Mouse (Mus musculus) left cerebral cortex, postnatal 10 days (tissue): Measurements from ENCODE around the gene Ppm1h. TPM values are rescaled to one million over a fixed set of nuclear protein-coding genes. Genes with fewer than 3 reads are reported as not detected.
A peak's percentile ranks its signal among the peaks of the same experiment; 100 is the strongest.
"Not testable (repeated sequence)": the region's sequence is repeated elsewhere in the genome, so short reads cannot be mapped to it uniquely, and the experiment has no call there.

ENCODE experiments used
- DNase-seq, 2 experiments: peaks; one replicate each; pipeline ENCODE4 v3.0.0; 2021 to 2022; ENCODE audit warnings: low spot score in 2 of 2, mixed read lengths in 1 of 2; ENCODE audit errors: extremely low spot score in 1 of 2
- intact Hi-C: fragments of 180-260 bp; cut with DNase I; formaldehyde crosslinking; loops from one replicate; pipeline ENCODE4 v1.15.1; 2025
- total RNA-seq, 2 experiments: library from RNA; stranded (reverse); gene quantifications; 2 replicates each; pipeline ENCODE4 v1.2.3; 2021

Ppm1h gene
- total RNA-seq, 2 experiments from 2014 or later = 77.5 to 82.7 TPM

DNA sequence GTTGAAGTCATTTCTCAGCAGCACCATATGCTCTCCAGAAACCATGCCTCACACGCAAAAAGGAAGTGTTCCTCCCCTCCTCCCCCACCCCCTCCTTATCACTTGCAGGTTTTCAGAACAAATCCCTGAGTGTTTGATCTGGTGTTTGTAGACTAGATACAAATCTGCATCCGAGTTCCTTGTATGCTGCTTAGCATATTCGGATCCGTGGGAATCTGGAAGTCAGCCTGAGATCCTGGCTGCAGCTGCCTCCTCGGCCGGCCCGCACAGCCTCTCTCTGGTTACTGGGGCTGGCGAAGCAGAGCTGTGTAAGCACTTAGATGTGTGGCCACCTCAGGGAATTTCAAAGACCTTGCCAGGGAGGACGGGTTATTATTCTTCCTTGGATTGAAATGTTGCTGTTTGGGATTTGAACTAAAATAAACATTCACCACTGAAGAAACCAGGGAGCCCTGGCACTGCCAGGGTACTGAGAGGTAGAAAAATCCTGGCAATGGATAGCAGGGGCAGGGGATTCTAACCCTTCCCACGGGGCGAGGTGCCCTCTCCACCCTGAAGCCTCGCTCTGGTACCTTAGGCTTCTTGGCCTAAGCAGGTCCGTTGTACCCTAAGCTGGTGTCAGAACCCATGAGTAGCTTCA lies 252.8 kb downstream of the Ppm1h start:
- intact Hi-C loops = loop anchor here (5.0 kb wide), 1 partner anchor 51 kb away; no protein-coding TSS in a partner anchor
- peak; percentile 67 to 84 for DNase-seq

DNA sequence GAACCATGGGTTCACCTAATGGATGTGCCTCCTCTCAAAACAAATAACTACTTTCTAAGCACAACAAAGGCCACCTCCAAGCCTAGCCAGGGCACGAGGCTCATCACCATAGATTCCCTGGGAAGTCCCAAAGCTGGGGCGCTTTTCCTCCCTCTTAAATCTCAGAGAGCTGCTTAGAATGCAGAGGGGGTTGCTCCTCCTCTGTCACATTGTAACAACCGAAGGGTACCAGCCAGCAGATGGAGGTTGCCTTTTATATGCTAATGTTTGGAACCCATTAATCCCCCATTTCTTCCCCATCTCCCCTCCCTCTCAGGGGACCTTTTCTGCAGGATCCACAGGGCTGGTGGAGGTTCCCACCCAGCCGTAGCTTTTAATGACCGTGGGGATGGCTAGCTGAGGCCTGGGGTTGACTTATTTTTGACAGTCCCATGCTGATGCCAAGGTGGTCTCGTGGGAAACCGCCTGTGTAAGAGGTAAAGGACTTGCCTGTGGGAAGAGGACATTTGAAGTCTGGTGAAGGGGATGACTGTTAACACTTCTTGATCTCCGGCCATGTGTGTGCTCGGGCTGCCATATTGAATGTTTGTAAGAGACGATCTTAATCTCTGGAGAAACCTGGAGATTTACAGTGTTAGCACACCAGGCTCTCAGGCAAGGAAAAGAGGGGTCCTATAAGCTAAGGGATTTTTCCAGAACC lies 253.4 kb downstream of the Ppm1h start:
- intact Hi-C loops = loop anchor here (5.0 kb wide), 1 partner anchor 50 kb away; no protein-coding TSS in a partner anchor
- no peak for DNase-seq

DNA sequence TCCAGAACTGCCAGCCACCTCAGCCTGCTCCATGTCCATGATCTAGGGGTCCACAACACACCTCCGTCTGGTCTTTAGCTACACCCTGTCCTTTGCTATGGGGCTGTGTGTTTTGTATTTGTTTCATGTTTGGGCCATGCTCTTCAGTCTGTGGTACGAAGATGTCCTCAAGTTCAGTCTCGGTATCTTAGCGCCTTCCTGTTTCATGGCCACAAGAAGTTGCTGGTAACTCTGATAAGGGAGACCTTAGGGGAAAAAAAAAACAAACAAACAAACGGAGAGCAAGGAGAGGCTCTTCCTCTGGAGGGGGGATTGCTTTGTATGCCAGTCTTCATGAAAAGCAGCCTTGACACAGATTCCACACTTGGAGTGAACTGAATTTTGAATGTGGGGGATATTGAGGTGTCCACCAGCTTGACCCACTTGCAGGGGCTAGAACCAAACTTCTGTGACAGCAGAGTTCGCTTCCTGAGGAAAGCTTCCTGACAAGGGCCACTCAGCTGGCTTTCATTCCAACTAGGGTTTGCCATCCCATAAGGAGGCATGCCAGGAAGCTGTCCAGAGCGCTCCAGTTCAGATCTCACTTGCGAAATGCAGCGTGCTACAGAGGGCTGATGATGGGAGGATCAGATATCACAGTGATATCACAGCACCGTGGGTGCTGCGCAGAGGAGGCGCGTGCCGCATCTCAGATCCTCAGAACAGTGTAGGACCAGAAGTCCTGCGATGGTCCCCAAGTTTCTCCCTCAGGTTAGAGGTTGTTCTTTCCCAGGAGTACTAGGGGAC lies 254.7 kb downstream of the Ppm1h start:
- DNase-seq = no peak
- intact Hi-C loops = loop anchor here (5.0 kb wide), 1 partner anchor 49 kb away; no protein-coding TSS in a partner anchor

DNA sequence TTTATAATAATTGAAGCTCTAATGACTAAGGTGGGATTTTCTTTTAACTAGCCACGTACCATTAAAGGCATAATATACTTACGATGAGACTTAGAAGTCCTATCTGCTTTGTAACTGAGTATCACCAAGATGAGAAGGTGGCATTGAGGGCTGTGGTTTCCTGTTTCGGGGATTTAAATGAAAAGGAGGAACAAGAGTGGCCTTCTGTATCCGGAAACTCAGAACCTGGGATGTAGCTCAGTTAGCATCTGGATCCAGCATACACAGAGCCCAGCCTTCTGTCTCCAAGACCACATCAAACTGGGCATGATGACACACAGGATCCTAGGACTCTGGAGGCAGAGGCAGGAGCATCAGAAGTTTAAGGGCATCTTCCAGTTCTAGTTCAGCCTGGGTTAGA lies 256.8 kb downstream of the Ppm1h start:
- DNase-seq, intact Hi-C loops: not testable (repeated sequence)

DNA sequence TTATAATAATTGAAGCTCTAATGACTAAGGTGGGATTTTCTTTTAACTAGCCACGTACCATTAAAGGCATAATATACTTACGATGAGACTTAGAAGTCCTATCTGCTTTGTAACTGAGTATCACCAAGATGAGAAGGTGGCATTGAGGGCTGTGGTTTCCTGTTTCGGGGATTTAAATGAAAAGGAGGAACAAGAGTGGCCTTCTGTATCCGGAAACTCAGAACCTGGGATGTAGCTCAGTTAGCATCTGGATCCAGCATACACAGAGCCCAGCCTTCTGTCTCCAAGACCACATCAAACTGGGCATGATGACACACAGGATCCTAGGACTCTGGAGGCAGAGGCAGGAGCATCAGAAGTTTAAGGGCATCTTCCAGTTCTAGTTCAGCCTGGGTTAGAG lies 258.8 kb downstream of the Ppm1h start:
- DNase-seq, intact Hi-C loops: not testable (repeated sequence)

DNA sequence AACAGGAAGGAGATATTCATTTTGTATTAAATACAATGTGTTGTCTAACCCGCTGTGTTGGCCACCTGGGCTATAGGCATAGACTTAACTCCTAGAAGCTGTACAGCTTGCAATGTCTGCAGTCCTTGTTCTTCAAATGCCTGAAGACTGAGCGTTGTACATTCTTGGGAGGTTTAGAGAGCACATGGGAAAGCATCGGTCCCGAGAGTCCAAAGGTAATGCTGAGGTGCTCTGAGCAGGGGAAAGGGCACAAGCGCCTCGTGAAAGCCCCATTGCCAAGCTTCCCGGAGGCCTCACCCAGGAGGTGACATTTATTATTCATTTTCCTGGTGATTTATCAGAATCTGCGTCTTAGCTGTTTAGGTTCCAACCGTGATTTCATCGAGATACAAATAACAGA lies 261.0 kb downstream of the Ppm1h start:
- intact Hi-C loops = no loop called here
- DNase-seq = no peak

DNA sequence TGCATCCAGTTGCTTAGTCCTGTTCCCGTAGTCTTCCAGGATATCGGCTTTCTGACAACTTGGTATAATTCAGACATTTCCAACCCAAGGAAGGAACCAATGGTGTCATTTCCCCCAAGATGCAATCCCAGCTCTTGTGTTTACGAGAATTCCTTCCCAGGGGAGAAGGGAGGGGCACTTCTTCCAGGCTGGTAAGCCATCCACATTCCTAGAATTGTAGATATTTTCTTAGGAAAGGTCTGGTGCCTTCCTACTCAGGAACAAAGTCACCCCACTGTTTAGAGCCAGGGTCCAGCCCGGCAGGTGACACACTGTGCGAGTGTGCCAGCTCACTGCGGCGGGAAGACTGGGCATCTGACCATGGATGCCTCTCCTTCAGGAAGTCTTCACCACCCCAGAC lies 264.2 kb downstream of the Ppm1h start:
- no peak for DNase-seq
- intact Hi-C loops = no loop called here

DNA sequence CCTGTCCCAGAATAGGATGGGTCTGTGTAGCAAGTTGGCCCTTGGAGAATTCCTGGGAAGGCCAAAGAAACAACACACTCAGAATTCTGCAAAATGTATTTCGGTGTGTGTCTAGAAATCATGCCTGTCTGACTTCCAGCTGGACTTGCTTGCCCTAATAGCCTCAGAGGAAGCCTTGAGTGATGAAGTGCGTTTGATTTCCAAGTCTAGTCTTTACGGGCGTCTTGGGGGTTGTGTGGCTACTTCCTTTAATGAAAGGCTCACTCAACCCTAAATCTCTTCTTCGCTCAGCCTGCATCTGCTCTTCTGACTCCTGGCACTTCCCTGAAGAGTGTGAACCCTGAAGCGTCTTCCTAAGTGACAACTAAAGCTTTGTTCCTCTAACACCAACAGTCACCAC lies 265.3 kb downstream of the Ppm1h start:
- DNase-seq = no peak
- intact Hi-C loops = no loop called here

DNA sequence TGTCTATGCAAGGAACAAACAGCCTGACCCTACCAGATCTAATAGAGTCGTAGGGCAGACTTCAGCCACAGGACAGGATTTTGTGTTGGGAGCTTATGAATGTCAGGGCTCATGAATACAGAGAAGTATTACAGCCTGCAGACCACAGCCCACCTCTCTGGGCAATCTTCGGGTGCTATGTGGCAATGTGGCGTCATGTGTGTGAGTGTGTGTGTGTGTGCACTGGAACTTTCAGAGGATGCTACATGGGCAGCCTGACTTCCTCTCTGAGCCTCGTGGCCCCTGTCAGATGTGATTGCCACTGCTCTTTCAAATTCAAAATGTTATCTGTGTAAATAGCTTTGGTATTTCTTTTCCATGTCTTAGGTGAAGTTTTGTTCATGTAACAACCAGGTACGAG lies 266.3 kb downstream of the Ppm1h start:
- no peak for DNase-seq

DNA sequence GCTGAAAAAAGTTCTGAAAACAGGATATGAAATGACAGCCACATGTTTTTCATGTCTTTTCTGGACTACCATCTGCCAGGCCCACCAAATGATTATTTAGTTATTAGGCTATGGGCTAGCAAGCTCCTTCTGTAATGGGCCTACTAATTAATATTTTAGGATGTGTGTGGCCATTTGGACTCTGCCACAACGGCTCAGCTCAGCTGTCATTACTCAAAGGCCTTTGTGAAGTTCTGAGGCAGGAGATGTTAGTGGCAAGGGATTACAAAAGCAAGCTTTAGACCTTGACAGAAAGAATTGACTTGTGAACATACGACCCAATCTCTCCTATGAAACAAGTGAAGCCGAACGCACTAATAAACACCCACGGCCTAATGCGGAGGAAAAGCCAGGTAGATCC lies 272.4 kb downstream of the Ppm1h start:
- intact Hi-C loops = no loop called here
- DNase-seq = no peak

More for the DNA sequence above, 266.3 kb downstream of the Ppm1h start:
- intact Hi-C loops = no loop called here

DNA sequence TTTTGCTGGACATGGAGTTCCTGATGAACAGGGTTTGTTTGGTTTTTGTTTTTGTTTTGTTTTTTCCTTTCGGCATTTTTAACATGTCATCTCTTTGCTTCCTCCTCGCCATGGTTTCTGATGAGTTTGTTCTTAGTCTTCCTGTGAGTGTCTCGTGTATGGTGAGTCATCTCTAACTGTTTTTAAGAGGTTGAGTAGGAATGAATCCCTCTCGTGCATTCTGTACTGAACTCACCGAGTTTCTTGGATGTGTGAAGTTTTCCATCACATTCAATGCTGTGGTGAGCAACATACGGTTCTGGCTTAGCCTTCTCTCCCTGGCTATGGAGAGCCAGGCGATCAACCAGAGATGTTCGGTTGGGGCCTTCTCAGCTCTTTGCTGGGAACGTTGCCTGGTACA lies 275.0 kb downstream of the Ppm1h start:
- intact Hi-C loops = no loop called here
- no peak for DNase-seq

DNA sequence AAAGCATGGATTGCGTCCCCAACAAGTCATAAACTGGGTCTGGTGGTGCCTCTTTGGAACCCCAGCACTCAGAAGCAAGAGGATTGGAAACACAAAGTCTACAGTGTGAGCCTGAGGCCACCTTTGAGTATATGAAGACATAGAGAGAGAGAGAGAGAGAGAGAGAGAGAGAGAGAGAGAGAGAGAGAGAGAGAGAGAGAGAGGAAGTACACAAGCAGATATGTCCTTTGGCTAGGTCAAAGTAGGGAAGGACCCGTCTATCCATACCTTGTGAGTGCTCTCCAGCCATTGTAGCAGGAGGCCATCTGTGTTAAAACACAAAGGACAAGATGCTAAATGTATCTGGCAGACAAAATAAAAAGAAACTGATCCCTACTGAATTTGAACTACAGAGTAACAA lies 279.4 kb downstream of the Ppm1h start:
- DNase-seq = no peak
- intact Hi-C loops = no loop called here

DNA sequence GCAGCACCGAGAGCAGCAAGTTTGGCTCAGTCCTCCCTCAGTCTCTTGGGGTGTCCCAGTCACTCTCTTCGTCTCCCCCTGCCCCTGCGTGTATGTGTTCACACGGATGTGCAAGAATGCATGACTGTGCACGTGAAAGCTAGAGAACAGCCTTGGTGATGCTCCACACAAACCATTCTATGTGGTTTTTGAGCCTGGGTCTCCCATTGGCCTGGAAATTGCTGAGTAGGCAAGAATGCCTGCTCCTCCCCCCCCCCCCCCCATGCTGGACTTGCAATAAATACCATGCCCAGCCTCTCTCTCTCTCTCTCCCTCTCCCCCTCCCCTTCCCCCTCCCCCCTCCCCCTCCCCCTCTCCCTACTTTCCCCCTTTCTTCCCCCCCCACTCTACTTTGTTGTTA lies 280.1 kb downstream of the Ppm1h start:
- DNase-seq = no peak
- intact Hi-C loops = no loop called here

DNA sequence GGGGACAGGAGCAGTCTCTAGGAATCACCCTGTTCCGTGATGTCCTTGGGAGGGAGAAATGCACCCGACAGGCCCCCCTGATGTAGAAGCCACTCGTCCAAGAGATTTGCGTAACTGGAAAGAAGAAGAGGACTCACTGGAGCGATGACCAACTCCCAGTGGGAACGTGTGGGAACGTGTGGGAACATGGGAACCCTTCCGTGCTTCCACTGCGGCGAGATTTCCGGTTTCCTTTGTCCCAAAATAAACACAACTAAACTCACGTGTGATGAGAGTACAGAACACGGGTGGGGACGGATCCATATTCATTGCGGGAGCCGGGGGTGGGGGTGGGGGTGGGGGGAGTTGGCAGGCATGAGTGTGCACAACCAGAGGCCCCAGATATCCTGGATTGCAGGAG lies 281.7 kb downstream of the Ppm1h start:
- intact Hi-C loops = no loop called here
- DNase-seq = peak in 1 of 2 experiments; percentile 40

DNA sequence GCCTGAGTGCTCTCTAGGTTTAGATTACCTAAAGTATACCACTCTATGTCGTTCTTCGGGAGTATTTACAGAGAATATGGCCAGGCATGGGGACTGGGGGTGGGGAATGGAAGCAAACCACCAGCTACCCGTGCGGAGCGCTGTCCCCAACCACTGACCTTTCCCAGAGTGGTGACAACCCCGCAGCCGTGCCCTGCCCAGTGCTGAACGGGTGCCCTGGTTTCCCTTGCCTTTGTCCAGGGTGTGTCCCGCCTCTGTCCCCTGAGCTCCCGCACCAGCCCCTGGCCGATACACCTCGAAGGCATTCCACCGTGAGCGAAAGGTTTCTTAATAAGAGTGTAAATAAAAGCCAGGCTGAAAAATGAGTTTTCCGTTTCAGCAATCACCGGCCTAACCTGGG lies 282.2 kb downstream of the Ppm1h start:
- DNase-seq = peak in 1 of 2 experiments; percentile 29
- intact Hi-C loops = no loop called here

DNA sequence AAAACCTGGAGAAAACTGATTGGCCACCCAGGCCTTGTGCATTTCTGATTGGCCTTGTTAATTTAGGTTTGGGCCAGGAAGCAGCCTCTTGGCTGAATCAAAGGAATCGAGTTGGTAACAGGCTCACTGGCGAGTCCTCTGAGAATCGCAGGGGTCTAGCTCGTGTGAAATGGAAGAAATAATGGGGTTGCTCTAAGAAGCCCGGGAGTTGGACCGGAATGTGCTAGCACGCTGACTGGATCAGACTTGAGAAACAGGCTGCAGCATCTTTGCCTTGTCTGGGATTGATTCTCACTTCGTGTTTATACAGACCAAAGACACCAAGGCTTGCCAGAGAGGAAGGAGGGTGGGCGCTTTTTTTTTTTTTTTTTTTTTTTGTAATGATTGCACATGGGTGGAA lies 282.9 kb downstream of the Ppm1h start:
- intact Hi-C loops = no loop called here
- peak in 1 of 2 experiments; percentile 33 for DNase-seq

DNA sequence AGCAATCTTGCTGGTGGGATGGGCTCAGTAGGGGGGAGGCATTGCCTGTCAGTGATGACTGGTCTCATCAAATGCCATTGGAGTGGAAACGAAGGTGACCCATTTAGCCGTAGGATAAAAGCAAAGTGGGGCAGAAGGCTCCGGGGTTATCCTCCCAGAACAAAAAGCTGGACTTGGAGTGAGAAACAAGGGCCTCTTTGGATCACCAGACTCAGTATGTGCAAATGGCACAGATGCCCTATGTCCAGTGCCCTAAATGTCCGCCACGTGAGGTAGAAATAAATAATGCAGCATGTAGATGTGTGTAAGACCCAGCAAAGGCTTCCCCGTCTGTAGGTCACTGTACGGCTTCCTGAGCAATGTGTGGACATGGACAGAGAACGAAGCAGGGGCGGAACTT lies 284.1 kb downstream of the Ppm1h start:
- intact Hi-C loops = no loop called here
- no peak for DNase-seq

DNA sequence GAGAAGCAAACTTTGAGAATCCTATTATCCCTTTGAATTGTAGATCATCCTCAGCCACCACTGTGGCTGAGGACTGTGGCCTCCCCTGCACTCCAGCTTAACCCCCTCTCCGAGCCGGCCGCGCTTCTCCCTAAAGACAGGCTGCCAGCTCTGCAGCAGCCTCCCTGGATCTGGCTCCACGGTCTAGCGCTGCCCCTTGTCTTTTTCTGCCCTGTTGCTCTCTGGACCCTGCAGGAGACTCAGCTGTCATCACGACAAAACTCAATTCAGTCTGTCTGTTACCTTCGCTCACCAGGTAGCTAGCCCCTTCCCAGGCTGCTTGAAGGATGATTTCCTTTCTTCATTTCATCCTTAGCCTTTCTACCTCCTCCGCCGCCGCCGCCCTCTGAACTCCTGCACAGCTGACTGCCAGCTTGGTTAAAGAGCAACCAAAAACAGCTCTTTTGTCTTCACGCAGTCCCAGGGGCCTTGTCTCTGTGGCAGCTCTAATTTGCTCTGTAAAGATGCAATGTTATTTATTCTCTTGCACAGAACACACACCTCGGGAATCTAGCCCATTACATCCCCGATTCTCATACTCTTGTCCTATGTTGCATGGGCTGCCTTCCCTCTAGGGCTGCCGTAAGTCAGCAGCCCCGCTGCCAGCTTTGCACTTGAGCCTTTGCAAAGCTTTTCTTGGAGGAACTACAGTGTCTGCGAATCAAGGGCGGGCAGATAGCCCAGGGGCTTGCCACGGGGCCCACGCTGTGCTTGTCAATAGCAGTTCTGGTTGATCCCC lies 285.1 kb downstream of the Ppm1h start:
- peak; percentile 34 to 58 for DNase-seq
- intact Hi-C loops = no loop called here

DNA sequence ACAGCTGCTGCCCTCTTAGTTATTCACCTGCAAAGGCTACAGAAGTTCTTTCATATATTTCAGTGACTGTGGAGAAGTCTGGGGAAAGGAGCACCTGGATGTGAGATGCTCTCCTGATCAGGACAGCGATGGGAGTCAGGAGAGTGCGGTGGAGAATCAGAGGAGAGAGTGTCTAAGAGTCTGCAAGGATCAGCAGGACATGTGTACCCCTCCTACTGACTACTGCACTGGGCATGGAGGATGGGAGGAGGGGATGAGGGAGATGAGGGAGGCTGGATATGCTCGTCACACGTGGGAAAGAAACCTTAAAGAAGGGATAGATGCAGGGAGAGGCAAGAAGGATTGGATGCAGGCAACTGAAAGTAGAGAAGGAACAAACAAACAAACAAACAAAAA lies 285.7 kb downstream of the Ppm1h start:
- intact Hi-C loops = no loop called here

More for the DNA sequence above, 285.7 kb downstream of the Ppm1h start:
- no peak for DNase-seq
